Mouse (Mus musculus): ENCODE data around the gene Ap1s1.

- no peak for TF ChIP-seq CTCF (conservative IDR thresholded peaks at IDR 0.05; ENCODE audit: low read length)
- no peak for TF ChIP-seq NANOG (IDR thresholded peaks at IDR 0.05; ENCODE audit: borderline replicate concordance, low read length)
Measured at GRCm38 (mm10) chr5:137090870-137091269, 44.9 kb upstream of the Ap1s1 start.
